Mouse (Mus musculus): ENCODE measurements at regions not wholly inside any gene's neighbourhood (a gene's known extent, or its start where the extent isn't known, plus 50 kb on each side); places are given as distances from the start of the nearest gene placed in this dataset.
A peak's percentile ranks its signal among the peaks of the same experiment; 100 is the strongest.

DNA sequence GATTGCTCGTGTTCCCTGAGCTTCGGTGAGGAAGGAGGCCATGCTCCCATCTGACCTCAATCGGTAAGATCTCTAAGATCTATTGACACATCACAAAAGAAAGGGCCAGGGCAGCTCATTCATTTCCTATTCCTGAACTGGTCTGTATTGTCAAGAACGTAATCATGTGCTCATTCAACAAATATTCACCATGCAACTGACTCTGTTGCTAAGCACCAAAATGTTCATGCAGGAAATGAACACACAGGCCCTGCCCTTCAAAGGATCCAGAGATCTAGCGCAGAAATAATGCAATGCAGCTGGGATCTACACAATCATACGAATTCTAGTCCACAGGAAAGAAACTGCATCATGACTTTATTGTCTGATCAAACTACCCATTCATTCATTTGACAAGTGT is 413.3 kb downstream of the Lrig3 start:
- 49% methylated on average over 6 of the region's 6 CpGs for WGBS
- H3K4me2 ChIP-seq (ENCODE audit: low read depth, low read length) = no peak overlapping the region
- H3K4me3 ChIP-seq (ENCODE audit: low read depth, low read length) = no peak overlapping the region
- no peaks in the 10 kb centered on the region for H3K36me3 ChIP-seq (replicated peaks; ENCODE audit: control insufficient read depth, insufficient read depth, low read depth, low read length)
- no peaks in the 10 kb centered on the region for H3K27me3 ChIP-seq (ENCODE audit: control insufficient read depth, insufficient read depth, low read length)
- no peak overlapping the region for H3K27ac ChIP-seq (replicated peaks; ENCODE audit: low read depth, low read length)
- ATAC-seq (replicated peaks; ENCODE audit: insufficient number of reproducible peaks, low FRiP score, low TSS enrichment, low read depth) (no peak), DNase-seq (ENCODE audit: low spot score) (peak; percentile 42)
- H3K9me3 ChIP-seq (replicated peaks; ENCODE audit: control insufficient read depth, low read length) = no peaks in the 10 kb centered on the region
- H3K4me1 ChIP-seq (ENCODE audit: control insufficient read depth, insufficient read depth, low read length) = no peaks in the 10 kb centered on the region
- H3K9ac ChIP-seq (replicated peaks; ENCODE audit: low read length) = no peak overlapping the region

DNA sequence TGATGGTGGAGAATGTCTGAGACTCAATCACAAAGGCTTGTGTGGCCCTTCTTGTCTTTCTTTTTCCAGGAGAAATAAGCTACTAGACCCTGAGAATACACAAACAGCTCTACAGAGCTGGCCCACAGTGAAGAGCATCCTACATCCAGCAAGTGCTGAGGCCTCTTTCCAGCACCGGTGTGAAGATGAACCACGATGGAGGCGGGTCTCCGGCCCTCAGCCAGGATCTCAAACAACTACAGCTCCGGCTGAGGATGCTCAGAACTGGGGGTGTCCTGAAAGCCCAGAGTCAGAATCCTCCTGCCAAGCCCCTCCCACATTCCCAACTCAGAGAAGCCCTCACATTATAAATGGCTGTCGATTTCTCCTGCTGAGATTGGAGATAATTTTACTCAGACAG is 407.9 kb downstream of the Lrig3 start:
- no peak for ATAC-seq (replicated peaks; ENCODE audit: insufficient number of reproducible peaks, low FRiP score, low TSS enrichment, low read depth)

DNA sequence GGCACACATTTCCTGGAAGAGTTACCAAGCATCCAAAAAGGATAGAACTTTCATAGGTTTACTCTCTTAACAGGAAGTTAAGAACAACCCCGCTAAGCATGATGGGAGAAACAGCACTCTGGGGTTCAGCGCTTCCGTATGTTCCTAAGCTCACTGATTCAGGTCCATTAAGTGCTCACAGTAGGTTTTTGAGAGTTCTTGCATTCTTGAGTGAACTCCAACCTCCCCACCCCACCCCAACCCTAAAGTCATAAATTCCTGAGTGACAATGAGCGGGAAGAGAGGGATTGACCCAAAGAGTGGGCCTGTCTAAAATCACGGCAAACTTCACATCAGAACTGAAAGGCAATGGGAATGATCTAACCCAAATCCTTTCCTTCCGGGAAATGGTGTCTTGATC is 405.9 kb downstream of the Lrig3 start:
- H3K27ac ChIP-seq (replicated peaks; ENCODE audit: low read depth, low read length) = no peak overlapping the region
- H3K27me3 ChIP-seq (ENCODE audit: control insufficient read depth, insufficient read depth, low read length) = no peaks in the 10 kb centered on the region
- H3K4me1 ChIP-seq (ENCODE audit: control insufficient read depth, insufficient read depth, low read length) = no peaks in the 10 kb centered on the region
- H3K4me2 ChIP-seq (ENCODE audit: low read depth, low read length) = no peak overlapping the region
- ATAC-seq (replicated peaks; ENCODE audit: insufficient number of reproducible peaks, low FRiP score, low TSS enrichment, low read depth) (no peak), DNase-seq (ENCODE audit: low spot score) (no peak)
- H3K36me3 ChIP-seq (replicated peaks; ENCODE audit: control insufficient read depth, insufficient read depth, low read depth, low read length) = no peaks in the 10 kb centered on the region
- H3K4me3 ChIP-seq (ENCODE audit: low read depth, low read length) = no peak overlapping the region
- WGBS = 91% methylated on average over 6 of the region's 6 CpGs
- H3K9me3 ChIP-seq (replicated peaks; ENCODE audit: control insufficient read depth, low read length) = no peaks in the 10 kb centered on the region
- no peak overlapping the region for H3K9ac ChIP-seq (replicated peaks; ENCODE audit: low read length)

More for the DNA sequence above, 407.9 kb downstream of the Lrig3 start:
- no peak overlapping the region for H3K27ac ChIP-seq (replicated peaks; ENCODE audit: low read depth, low read length)
- no peak overlapping the region for H3K9ac ChIP-seq (replicated peaks; ENCODE audit: low read length)
- DNase-seq (ENCODE audit: low spot score) = no peak
- no peaks in the 10 kb centered on the region for H3K27me3 ChIP-seq (ENCODE audit: control insufficient read depth, insufficient read depth, low read length)
- H3K4me1 ChIP-seq (ENCODE audit: control insufficient read depth, insufficient read depth, low read length) = no peaks in the 10 kb centered on the region
- H3K4me3 ChIP-seq (ENCODE audit: low read depth, low read length) = no peak overlapping the region
- H3K36me3 ChIP-seq (replicated peaks; ENCODE audit: control insufficient read depth, insufficient read depth, low read depth, low read length) = no peaks in the 10 kb centered on the region
- H3K9me3 ChIP-seq (replicated peaks; ENCODE audit: control insufficient read depth, low read length) = no peaks in the 10 kb centered on the region
- WGBS = 69% methylated on average over 6 of the region's 6 CpGs
- H3K4me2 ChIP-seq (ENCODE audit: low read depth, low read length) = no peak overlapping the region

DNA sequence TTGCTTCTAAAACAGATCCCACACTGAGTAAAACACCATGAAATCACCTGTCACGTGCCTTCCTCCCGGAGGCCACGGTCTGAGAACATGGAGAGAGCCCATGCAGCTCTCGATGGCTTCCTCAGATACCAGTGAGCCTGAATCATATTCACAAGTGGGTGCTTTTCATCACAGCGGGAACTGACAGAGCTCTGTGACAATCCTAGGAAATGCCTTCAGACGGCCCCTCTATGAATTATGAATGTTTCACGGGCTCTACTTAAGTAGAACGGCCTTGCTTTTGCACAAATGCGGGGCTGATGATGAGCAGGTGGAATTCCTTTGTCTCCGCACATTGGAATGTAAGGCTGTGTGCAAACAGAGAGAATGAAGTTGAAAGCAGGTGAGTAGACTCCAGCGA is 383.1 kb downstream of the Lrig3 start:
- Histone ChIP-seq H3K27ac (replicated peaks; ENCODE audit: low read depth, low read length) (no peak overlapping the region), H3K4me2 (ENCODE audit: low read depth, low read length) (no peak overlapping the region), H3K9me3 (replicated peaks; ENCODE audit: control insufficient read depth, low read length) (no peaks in the 10 kb centered on the region), H3K27me3 (ENCODE audit: control insufficient read depth, insufficient read depth, low read length) (no peaks in the 10 kb centered on the region), H3K4me3 (ENCODE audit: low read depth, low read length) (no peak overlapping the region), H3K36me3 (replicated peaks; ENCODE audit: control insufficient read depth, insufficient read depth, low read depth, low read length) (no peaks in the 10 kb centered on the region), H3K4me1 (ENCODE audit: control insufficient read depth, insufficient read depth, low read length) (no peaks in the 10 kb centered on the region), H3K9ac (replicated peaks; ENCODE audit: low read length) (no peak overlapping the region)
- ATAC-seq (replicated peaks; ENCODE audit: insufficient number of reproducible peaks, low FRiP score, low TSS enrichment, low read depth) (no peak), DNase-seq (ENCODE audit: low spot score) (no peak)
- 89% methylated on average over 11 of the region's 11 CpGs for WGBS

DNA sequence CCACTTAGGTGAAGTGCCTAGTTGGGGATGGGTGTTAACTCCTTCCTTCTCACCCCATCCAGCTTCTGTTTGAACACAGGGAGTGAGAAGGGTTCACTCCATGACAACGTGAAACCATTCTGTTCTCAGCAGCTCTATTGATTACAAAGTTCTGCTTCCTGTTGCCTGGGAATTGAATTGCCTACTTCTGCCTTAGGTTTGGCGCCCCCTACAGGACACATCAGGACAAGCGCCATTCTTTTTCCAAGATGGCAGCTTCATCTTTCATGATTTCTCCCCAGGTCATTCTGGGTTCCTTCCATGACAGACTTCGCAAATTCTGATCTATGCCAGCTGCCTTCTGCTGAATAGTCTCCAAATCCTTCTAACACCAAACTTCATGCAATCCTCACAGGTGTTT is 371.5 kb downstream of the Lrig3 start:
- WGBS = 75% methylated on average over 4 of the region's 4 CpGs
- H3K4me1 ChIP-seq (ENCODE audit: control insufficient read depth, insufficient read depth, low read length) = no peaks in the 10 kb centered on the region
- no peak overlapping the region for H3K4me2 ChIP-seq (ENCODE audit: low read depth, low read length)
- H3K9me3 ChIP-seq (replicated peaks; ENCODE audit: control insufficient read depth, low read length) = no peaks in the 10 kb centered on the region
- no peaks in the 10 kb centered on the region for H3K36me3 ChIP-seq (replicated peaks; ENCODE audit: control insufficient read depth, insufficient read depth, low read depth, low read length)
- H3K9ac ChIP-seq (replicated peaks; ENCODE audit: low read length) = no peak overlapping the region
- no peak overlapping the region for H3K4me3 ChIP-seq (ENCODE audit: low read depth, low read length)
- H3K27ac ChIP-seq (replicated peaks; ENCODE audit: low read depth, low read length) = no peak overlapping the region
- ATAC-seq (replicated peaks; ENCODE audit: insufficient number of reproducible peaks, low FRiP score, low TSS enrichment, low read depth) (no peak), DNase-seq (ENCODE audit: low spot score) (no peak)
- H3K27me3 ChIP-seq (ENCODE audit: control insufficient read depth, insufficient read depth, low read length) = no peaks in the 10 kb centered on the region

DNA sequence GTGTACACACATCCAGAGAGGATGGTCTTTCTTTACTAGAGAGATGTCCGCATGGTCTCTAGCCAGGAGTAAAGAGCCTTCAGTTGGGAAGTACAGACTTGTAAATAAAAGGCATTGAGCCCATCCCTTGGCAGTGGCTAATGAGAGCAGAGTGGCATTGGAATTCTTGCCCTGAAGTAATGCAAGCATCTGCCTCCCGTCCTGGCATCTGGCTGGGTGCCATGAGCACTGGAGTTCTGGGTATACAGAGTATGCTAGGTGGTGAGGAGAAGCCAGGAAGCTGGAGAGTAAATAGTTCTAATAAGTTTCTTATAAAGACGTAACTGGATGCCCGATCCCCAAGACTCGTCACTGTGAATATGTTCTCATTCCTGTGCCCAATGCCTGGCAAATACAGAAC is 367.8 kb downstream of the Lrig3 start:
- Histone ChIP-seq H3K27ac (replicated peaks; ENCODE audit: low read depth, low read length) (no peak overlapping the region), H3K4me1 (ENCODE audit: control insufficient read depth, insufficient read depth, low read length) (no peaks in the 10 kb centered on the region), H3K4me3 (ENCODE audit: low read depth, low read length) (no peak overlapping the region), H3K27me3 (ENCODE audit: control insufficient read depth, insufficient read depth, low read length) (no peaks in the 10 kb centered on the region), H3K36me3 (replicated peaks; ENCODE audit: control insufficient read depth, insufficient read depth, low read depth, low read length) (no peaks in the 10 kb centered on the region), H3K9me3 (replicated peaks; ENCODE audit: control insufficient read depth, low read length) (no peaks in the 10 kb centered on the region), H3K9ac (replicated peaks; ENCODE audit: low read length) (no peak overlapping the region), H3K4me2 (ENCODE audit: low read depth, low read length) (no peak overlapping the region)
- ATAC-seq (replicated peaks; ENCODE audit: insufficient number of reproducible peaks, low FRiP score, low TSS enrichment, low read depth) (no peak), DNase-seq (ENCODE audit: low spot score) (no peak)
- WGBS = 89% methylated on average over 5 of the region's 5 CpGs

DNA sequence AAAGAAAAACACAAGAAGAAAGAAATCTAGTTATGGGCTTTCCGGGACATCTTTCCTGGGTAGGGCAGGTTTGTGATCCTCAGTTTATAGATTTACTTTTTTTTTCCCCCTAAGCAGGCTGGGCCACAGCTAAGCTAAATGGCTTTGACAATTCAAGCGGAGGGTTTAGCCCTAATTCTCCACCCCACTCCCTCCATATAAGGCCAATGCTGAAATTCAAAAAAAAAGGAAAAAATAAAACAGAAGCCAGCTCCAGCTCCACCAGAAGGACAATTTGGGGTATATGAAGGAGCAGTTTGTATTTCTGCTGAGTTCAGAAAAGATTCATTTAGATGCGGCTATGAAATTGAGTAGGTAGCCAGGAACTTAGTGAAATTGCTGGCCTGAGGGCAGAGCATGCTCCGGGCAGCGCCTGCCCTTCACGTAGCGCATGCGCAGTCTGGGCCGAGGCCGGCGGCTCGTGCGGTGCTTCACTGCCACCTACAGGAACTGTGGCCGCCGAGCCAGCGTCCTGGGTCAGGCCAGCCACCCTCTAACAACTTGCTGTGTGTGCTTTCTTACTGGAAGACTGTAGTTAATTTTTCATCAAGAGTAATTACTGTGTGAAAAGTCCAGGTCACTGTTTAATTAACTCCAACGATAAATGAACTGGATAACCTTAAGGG is 364.5 kb downstream of the Lrig3 start:
- DNase-seq (ENCODE audit: low spot score) = peak; percentile 90
- Histone ChIP-seq H3K4me2 (ENCODE audit: low read depth, low read length) (0 out of 2 replicates have a peak overlapping the region, but pooled peaks have one; percentile 16), H3K27me3 (ENCODE audit: control insufficient read depth, insufficient read depth, low read length) (no peaks in the 10 kb centered on the region), H3K27ac (replicated peaks; ENCODE audit: low read depth, low read length) (no peak overlapping the region), H3K9me3 (replicated peaks; ENCODE audit: control insufficient read depth, low read length) (no peaks in the 10 kb centered on the region), H3K36me3 (replicated peaks; ENCODE audit: control insufficient read depth, insufficient read depth, low read depth, low read length) (no peaks in the 10 kb centered on the region), H3K4me1 (ENCODE audit: control insufficient read depth, insufficient read depth, low read length) (no peaks in the 10 kb centered on the region), H3K9ac (replicated peaks; ENCODE audit: low read length) (no peak overlapping the region), H3K4me3 (ENCODE audit: low read depth, low read length) (no peak overlapping the region)
- 6% methylated on average over 17 of the region's 17 CpGs for WGBS
- peak; percentile 89; the same call in 1 of the 2 replicates for ATAC-seq (replicated peaks; ENCODE audit: insufficient number of reproducible peaks, low FRiP score, low TSS enrichment, low read depth)

DNA sequence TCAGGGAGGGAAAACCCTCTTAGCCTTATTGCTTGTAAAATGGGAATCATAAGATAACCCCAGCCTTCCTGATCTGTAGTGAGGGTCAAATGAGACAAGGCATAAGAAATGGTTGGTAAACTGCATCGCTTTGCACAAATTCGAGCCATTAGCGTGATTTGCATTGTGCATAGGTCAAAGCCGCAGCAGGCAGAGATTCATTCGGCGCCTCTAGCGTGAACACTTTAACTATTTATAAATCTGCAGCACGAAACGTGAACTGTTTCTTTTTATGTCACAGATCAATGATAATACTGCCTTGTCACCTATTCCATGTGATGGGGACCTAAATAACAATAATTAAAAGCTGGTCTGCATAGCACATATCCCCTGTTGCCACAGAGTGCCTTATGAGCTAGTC is 354.9 kb downstream of the Lrig3 start:
- no peaks in the 10 kb centered on the region for H3K27me3 ChIP-seq (ENCODE audit: control insufficient read depth, insufficient read depth, low read length)
- no peak overlapping the region for H3K4me3 ChIP-seq (ENCODE audit: low read depth, low read length)
- no peaks in the 10 kb centered on the region for H3K9me3 ChIP-seq (replicated peaks; ENCODE audit: control insufficient read depth, low read length)
- no peak for DNase-seq (ENCODE audit: low spot score)
- no peaks in the 10 kb centered on the region for H3K36me3 ChIP-seq (replicated peaks; ENCODE audit: control insufficient read depth, insufficient read depth, low read depth, low read length)
- 86% methylated on average over 9 of the region's 9 CpGs for WGBS
- no peak overlapping the region for H3K4me2 ChIP-seq (ENCODE audit: low read depth, low read length)
- no peaks in the 10 kb centered on the region for H3K4me1 ChIP-seq (ENCODE audit: control insufficient read depth, insufficient read depth, low read length)
- no peak overlapping the region for H3K27ac ChIP-seq (replicated peaks; ENCODE audit: low read depth, low read length)
- no peak overlapping the region for H3K9ac ChIP-seq (replicated peaks; ENCODE audit: low read length)
- ATAC-seq (replicated peaks; ENCODE audit: insufficient number of reproducible peaks, low FRiP score, low TSS enrichment, low read depth) = no peak

All from embryonic facial prominence, embryonic 11.5 days (tissue).